Mouse (Mus musculus): Measurements from ENCODE around the gene Ralgapa2.

DNA sequence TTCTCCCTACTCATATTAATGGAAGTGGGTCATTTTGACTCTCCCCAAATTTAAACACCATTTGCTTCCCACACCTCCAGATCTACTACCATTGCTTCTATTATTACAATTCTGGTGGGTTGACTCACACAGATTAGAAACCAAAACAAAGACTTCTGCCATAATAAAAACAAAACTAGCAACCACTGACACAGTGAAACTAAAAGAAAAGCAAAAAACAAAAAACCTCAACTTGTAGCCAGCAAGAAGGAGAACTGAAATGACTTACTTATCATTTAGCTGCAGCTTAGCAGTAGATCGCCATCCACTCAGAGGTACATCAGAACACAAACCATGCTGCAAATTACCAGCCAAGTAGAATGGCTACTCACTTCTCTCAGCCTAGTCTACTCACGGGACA lies 95.9 kb downstream of the Ralgapa2 start:
- no peak for TF ChIP-seq GATA1 (IDR thresholded peaks at IDR 0.05; ENCODE audit: low read length)
- no peak for TF ChIP-seq TAL1 (IDR thresholded peaks at IDR 0.05; ENCODE audit: low read length)

Measured in erythroblast, embryonic 14.5 days (primary cell).